Mouse (Mus musculus) limb, embryonic 12.5 days (tissue): ENCODE measurements around the gene Agbl3. TPM values are rescaled to one million over a fixed set of nuclear protein-coding genes. Genes with fewer than 3 reads are reported as not detected.

ENCODE experiments used
- ATAC-seq: fragments of 200-750 bp; cut with Nextera tagmentation; 2 replicates; pipeline ENCODE4 v1.8.0; 2017; ENCODE audit warnings: low read depth, moderate TSS enrichment; ENCODE audit not compliant: insufficient number of reproducible peaks, insufficient read depth, low FRiP score, low TSS enrichment
- H3K27ac ChIP-seq: fragments of 300-500 bp; sonication (generic); 2 replicates; pipeline ENCODE4 v1.5.1; 2016; ENCODE audit warnings: mild to moderate bottlenecking, moderate library complexity
- H3K27me3 ChIP-seq: fragments of 300-500 bp; sonication (generic); 2 replicates; pipeline ENCODE4 v1.6.1; 2016; ENCODE audit warnings: mild to moderate bottlenecking, moderate library complexity
- H3K36me3 ChIP-seq: fragments of 300-500 bp; sonication (generic); 2 replicates; pipeline ENCODE4 v1.6.1; 2016; ENCODE audit warnings: mild to moderate bottlenecking, moderate library complexity
- H3K4me1 ChIP-seq: fragments of 300-500 bp; sonication (generic); replicated peaks from 2 replicates; pipeline ENCODE4 v1.6.1; 2016
- H3K4me2 ChIP-seq: fragments of 300-500 bp; sonication (generic); 2 replicates; pipeline ENCODE4 v1.6.1; 2016; ENCODE audit warnings: mild to moderate bottlenecking, moderate library complexity
- H3K4me3 ChIP-seq: fragments of 300-500 bp; sonication (generic); replicated peaks from 2 replicates; pipeline ENCODE4 v1.5.1; 2016; ENCODE audit warnings: mild to moderate bottlenecking
- H3K9ac ChIP-seq: fragments of 300-500 bp; sonication (generic); replicated peaks from 2 replicates; pipeline ENCODE4 v1.6.1; 2016; ENCODE audit warnings: mild to moderate bottlenecking, moderate library complexity
- H3K9me3 ChIP-seq: fragments of 300-500 bp; sonication (generic); 2 replicates; pipeline ENCODE4 v1.6.1; 2016; ENCODE audit warnings: mild to moderate bottlenecking, moderate library complexity
- WGBS: fragments of 180-500 bp; shearing (Covaris S2); methylation state at CpG from one replicate; pipeline ENCODE4 v1.1.7; 2016; 5-methylcytosine and 5-hydroxymethylcytosine counted together
- polyA plus RNA-seq: library from polyadenylated mRNA; unstranded; fragments of >200 nt; fragmentation: Nextera tagmentation; extraction: Ambion mirVana; gene quantifications from 2 replicates; pipeline ENCODE4 v1.2.1, GENCODE M21; 2016

Gene Agbl3
- polyA plus RNA-seq = 8.2 and 8.3 TPM in 2 replicates

- peaks cover 4% of the 10 kb centered on the region; the same call in 1 of the 2 replicates for H3K36me3 ChIP-seq
- under 1% methylated on average over 79 of the region's 81 CpGs for WGBS
- H3K4me1 ChIP-seq = no peaks in the 10 kb centered on the region
- peak within 1 kb of the TSS; percentile 69 for H3K4me3 ChIP-seq
- H3K27me3 ChIP-seq = no peaks in the 10 kb centered on the region
- H3K4me2 ChIP-seq = peak within 1 kb of the TSS; percentile 71
- H3K27ac ChIP-seq = peak within 1 kb of the TSS; percentile 97
- no peaks in the 10 kb centered on the region for H3K9me3 ChIP-seq
- ATAC-seq = peak; percentile 90
- peak within 1 kb of the TSS; percentile 94 for H3K9ac ChIP-seq
These were observed at the start of gene Agbl3 for GRCm38 (mm10) chr6:34780231-34780942. Agbl3 (plus strand) TSS chr6:34780432.

GRCm38 (mm10) chr6:34731007-34731406 is 49.2 kb upstream of the Agbl3 start:
- no peak overlapping the region for H3K4me3 ChIP-seq
- H3K36me3 ChIP-seq = no peaks in the 10 kb centered on the region
- H3K27me3 ChIP-seq = no peaks in the 10 kb centered on the region
- peaks cover 51% of the 10 kb centered on the region for H3K4me1 ChIP-seq
- H3K9ac ChIP-seq = no peak overlapping the region
- H3K4me2 ChIP-seq = no peak overlapping the region
- WGBS = 50% methylated on average over 6 of the region's 6 CpGs
- no peak for ATAC-seq
- no peaks in the 10 kb centered on the region for H3K9me3 ChIP-seq
- no peak overlapping the region for H3K27ac ChIP-seq

- 26% methylated on average over 9 of the region's 9 CpGs for whole genome bisulfite sequencing
- no peak overlapping the region for H3K27ac ChIP-seq
- H3K9ac ChIP-seq = no peak overlapping the region
- H3K4me3 ChIP-seq = no peak overlapping the region
- H3K9me3 ChIP-seq = no peaks in the 10 kb centered on the region
- H3K4me2 ChIP-seq = no peak overlapping the region
- no peaks in the 10 kb centered on the region for H3K36me3 ChIP-seq
- H3K27me3 ChIP-seq = no peaks in the 10 kb centered on the region
- ATAC-seq = no peak
- H3K4me1 ChIP-seq = peaks cover 46% of the 10 kb centered on the region
These were observed 48.7 kb upstream of the Agbl3 start for GRCm38 (mm10) chr6:34731529-34731928.

GRCm38 (mm10) chr6:34734940-34735695 is 45.1 kb upstream of the Agbl3 start:
- Histone ChIP-seq H3K27ac (no peak overlapping the region), H3K4me1 (peaks cover 22% of the 10 kb centered on the region), H3K9me3 (no peaks in the 10 kb centered on the region), H3K9ac (no peak overlapping the region), H3K4me3 (no peak overlapping the region), H3K4me2 (no peak overlapping the region), H3K27me3 (no peaks in the 10 kb centered on the region), H3K36me3 (no peaks in the 10 kb centered on the region)
- ATAC-seq = no peak
- 84% methylated on average over 13 of the region's 13 CpGs for WGBS

GRCm38 (mm10) chr6:34736934-34737333 is 43.3 kb upstream of the Agbl3 start:
- Histone ChIP-seq H3K27ac (no peak overlapping the region), H3K27me3 (no peaks in the 10 kb centered on the region), H3K36me3 (peaks cover 7% of the 10 kb centered on the region), H3K4me1 (peaks cover 4% of the 10 kb centered on the region), H3K9ac (no peak overlapping the region), H3K4me3 (no peak overlapping the region), H3K4me2 (no peak overlapping the region), H3K9me3 (no peaks in the 10 kb centered on the region)
- no peak for ATAC-seq
- 80% methylated on average over 2 of the region's 2 CpGs for WGBS

- ATAC-seq = no peak
- no peaks in the 10 kb centered on the region for H3K27me3 ChIP-seq
- peaks cover 53% of the 10 kb centered on the region for H3K36me3 ChIP-seq
- H3K9ac ChIP-seq = no peak overlapping the region
- no peak overlapping the region for H3K27ac ChIP-seq
- 81% methylated on average over 4 of the region's 4 CpGs for WGBS
- no peak overlapping the region for H3K4me3 ChIP-seq
- H3K9me3 ChIP-seq = no peaks in the 10 kb centered on the region
- H3K4me2 ChIP-seq = no peak overlapping the region
- peaks cover 21% of the 10 kb centered on the region; the same call in 1 of the 2 replicates for H3K4me1 ChIP-seq
These were observed 36.3 kb upstream of the Agbl3 start for GRCm38 (mm10) chr6:34743946-34744345.

GRCm38 (mm10) chr6:34747846-34748245 is 32.4 kb upstream of the Agbl3 start:
- Histone ChIP-seq H3K9me3 (no peaks in the 10 kb centered on the region), H3K27me3 (no peaks in the 10 kb centered on the region)

GRCm38 (mm10) chr6:34748566-34748965 is 31.7 kb upstream of the Agbl3 start:
- no peak overlapping the region for H3K4me3 ChIP-seq
- ATAC-seq = no peak
- peaks cover 57% of the 10 kb centered on the region for H3K36me3 ChIP-seq
- 70% methylated on average over 11 of the region's 11 CpGs for WGBS
- no peak overlapping the region for H3K27ac ChIP-seq
- H3K9me3 ChIP-seq = no peaks in the 10 kb centered on the region
- peaks cover 19% of the 10 kb centered on the region for H3K4me1 ChIP-seq
- no peaks in the 10 kb centered on the region for H3K27me3 ChIP-seq
- H3K9ac ChIP-seq = no peak overlapping the region
- H3K4me2 ChIP-seq = no peak overlapping the region

More at GRCm38 (mm10) chr6:34747846-34748245, 32.4 kb upstream of the Agbl3 start:
- H3K27ac ChIP-seq = no peak overlapping the region
- ATAC-seq = no peak
- 84% methylated on average over 6 of the region's 6 CpGs for WGBS
- H3K4me2 ChIP-seq = no peak overlapping the region
- peaks cover 57% of the 10 kb centered on the region for H3K36me3 ChIP-seq
- H3K9ac ChIP-seq = no peak overlapping the region
- no peak overlapping the region for H3K4me3 ChIP-seq
- peaks cover 26% of the 10 kb centered on the region for H3K4me1 ChIP-seq

- H3K9me3 ChIP-seq = no peaks in the 10 kb centered on the region
- WGBS = 86% methylated on average over 6 of the region's 6 CpGs
- H3K27me3 ChIP-seq = no peaks in the 10 kb centered on the region
- no peak overlapping the region for H3K27ac ChIP-seq
- H3K4me2 ChIP-seq = no peak overlapping the region
- peaks cover 15% of the 10 kb centered on the region for H3K4me1 ChIP-seq
- H3K36me3 ChIP-seq = peaks cover 52% of the 10 kb centered on the region
- no peak overlapping the region for H3K9ac ChIP-seq
- no peak for ATAC-seq
- H3K4me3 ChIP-seq = no peak overlapping the region
These were observed 30.7 kb upstream of the Agbl3 start for GRCm38 (mm10) chr6:34749526-34749925.

GRCm38 (mm10) chr6:34750487-34751120 is 29.6 kb upstream of the Agbl3 start:
- Histone ChIP-seq H3K4me1 (peaks cover 15% of the 10 kb centered on the region), H3K27ac (no peak overlapping the region)

GRCm38 (mm10) chr6:34751625-34752024 is 28.6 kb upstream of the Agbl3 start:
- Histone ChIP-seq H3K4me1 (peaks cover 15% of the 10 kb centered on the region), H3K27me3 (no peaks in the 10 kb centered on the region), H3K27ac (no peak overlapping the region), H3K4me3 (no peak overlapping the region), H3K9me3 (no peaks in the 10 kb centered on the region), H3K36me3 (peaks cover 54% of the 10 kb centered on the region), H3K9ac (no peak overlapping the region), H3K4me2 (no peak overlapping the region)
- ATAC-seq = no peak

More at GRCm38 (mm10) chr6:34750487-34751120, 29.6 kb upstream of the Agbl3 start:
- WGBS = 78% methylated on average over 7 of the region's 7 CpGs
- no peak overlapping the region for H3K4me2 ChIP-seq
- no peaks in the 10 kb centered on the region for H3K27me3 ChIP-seq
- peaks cover 53% of the 10 kb centered on the region for H3K36me3 ChIP-seq
- H3K9me3 ChIP-seq = no peaks in the 10 kb centered on the region
- no peak overlapping the region for H3K9ac ChIP-seq
- H3K4me3 ChIP-seq = no peak overlapping the region
- no peak for ATAC-seq
